Mouse (Mus musculus) kidney, adult 2 months (tissue): ENCODE measurements around the gene Pa2g4.

Source experiments
- CTCF ChIP-seq: fragments of 200-500 bp; conservative IDR thresholded peaks from 2 replicates; pipeline ENCODE4 v1.5.1; 2011; ENCODE audit warnings: low read depth, mild to moderate bottlenecking, control low read depth, low read length, moderate library complexity, mixed read lengths; ENCODE audit not compliant: insufficient read depth, insufficient read length
- POLR2A ChIP-seq: fragments of 200-500 bp; IDR thresholded peaks from one replicate; pipeline ENCODE4 v1.6.1; 2011; ENCODE audit warnings: low read depth, low read length, control low read depth

DNA sequence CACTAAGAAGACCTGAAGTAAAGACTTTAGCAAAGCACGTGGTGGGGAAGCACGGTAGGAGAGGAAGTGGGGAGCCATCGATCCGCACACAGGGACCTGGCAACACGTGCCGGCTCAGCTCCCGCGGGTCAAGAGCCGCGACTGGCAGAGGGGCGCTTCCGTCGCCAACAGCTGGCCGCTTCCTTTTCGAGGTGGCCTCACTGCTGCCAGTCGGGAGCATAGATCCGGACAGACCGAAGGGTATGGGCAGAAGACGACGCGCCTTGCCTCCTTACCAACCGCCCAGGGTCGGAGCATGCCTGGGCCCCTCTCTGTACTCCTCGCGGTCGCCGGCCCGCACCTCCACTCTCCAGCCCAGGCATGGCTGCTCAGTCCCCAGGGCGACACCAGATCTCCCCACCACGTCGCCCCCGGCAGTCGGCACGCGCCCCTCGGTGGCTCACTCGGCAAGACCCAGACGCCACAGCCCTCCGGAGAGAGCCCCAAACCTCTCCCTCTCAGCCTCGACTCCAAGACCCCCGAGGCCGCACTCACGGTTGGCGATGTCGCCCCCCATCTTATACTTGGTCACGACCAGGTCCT lies 490 bp downstream of the Pa2g4 start:
- TF ChIP-seq POLR2A (no peak), CTCF (no peak)
